Mouse (Mus musculus) limb, embryonic 11.5 days (tissue): Measurements from ENCODE around the gene Aoc2. TPM values are rescaled to one million over a fixed set of nuclear protein-coding genes. Genes with fewer than 3 reads are reported as not detected.
A peak's percentile ranks its signal among the peaks of the same experiment; 100 is the strongest.
"Not testable (repeated sequence)": the region's sequence is repeated elsewhere in the genome, so short reads cannot be mapped to it uniquely, and the experiment has no call there.

Source experiments
- ATAC-seq: fragments of 200-750 bp; cut with Nextera tagmentation; 2 replicates; pipeline ENCODE4 v1.8.0; 2017; ENCODE audit warnings: low read depth; ENCODE audit not compliant: insufficient number of reproducible peaks, low FRiP score, low TSS enrichment
- DNase-seq: peaks from one replicate; pipeline ENCODE4 v3.0.0-alpha.2; 2015; ENCODE audit warnings: low spot score
- H3K27ac ChIP-seq: fragments of 300-500 bp; sonication (generic); replicated peaks from 2 replicates; pipeline ENCODE4 v1.5.1; 2014; ENCODE audit warnings: low read depth, mild to moderate bottlenecking, low read length
- H3K27me3 ChIP-seq: fragments of 300-500 bp; sonication (generic); 2 replicates; pipeline ENCODE4 v1.6.1; 2014; ENCODE audit warnings: mild to moderate bottlenecking, low read length, mixed read lengths; ENCODE audit not compliant: control insufficient read depth, insufficient read depth
- H3K36me3 ChIP-seq: fragments of 300-500 bp; sonication (generic); 2 replicates; pipeline ENCODE4 v1.6.1; 2014; ENCODE audit warnings: mild to moderate bottlenecking, low read length, moderate library complexity, mixed read lengths; ENCODE audit not compliant: control insufficient read depth, insufficient read depth
- H3K4me1 ChIP-seq: fragments of 300-500 bp; sonication (generic); 2 replicates; pipeline ENCODE4 v1.6.1; 2014; ENCODE audit warnings: low read length, mixed read lengths; ENCODE audit not compliant: control insufficient read depth, insufficient read depth
- H3K4me2 ChIP-seq: fragments of 300-500 bp; sonication (generic); 2 replicates; pipeline ENCODE4 v1.6.1; 2014; ENCODE audit warnings: low read depth, mild to moderate bottlenecking, moderate library complexity; ENCODE audit not compliant: severe bottlenecking
- H3K4me3 ChIP-seq: fragments of 300-500 bp; sonication (generic); 2 replicates; pipeline ENCODE4 v1.5.1; 2014; ENCODE audit warnings: low read depth, low read length
- H3K9ac ChIP-seq: fragments of 300-500 bp; sonication (generic); 2 replicates; pipeline ENCODE4 v1.6.1; 2014; ENCODE audit warnings: mild to moderate bottlenecking, low read length
- H3K9me3 ChIP-seq: fragments of 300-500 bp; sonication (generic); 2 replicates; pipeline ENCODE4 v1.6.1; 2016; ENCODE audit warnings: low read length; ENCODE audit not compliant: control insufficient read depth
- WGBS: fragments of 180-500 bp; shearing (Covaris S2); extraction: QIAGEN DNeasy Blood & Tissue Kit; methylation state at CpG from one replicate; pipeline ENCODE4 v1.1.7; 2014; 5-methylcytosine and 5-hydroxymethylcytosine counted together
- polyA plus RNA-seq: library from polyadenylated mRNA; unstranded; fragments of >200 nt; fragmentation: Nextera tagmentation; extraction: Ambion mirVana; gene quantifications from 2 replicates; pipeline ENCODE4 v1.2.1, GENCODE M21; 2014

The Aoc2 gene
- polyA plus RNA-seq, 1 experiment from 2014 or later, result 1.9 TPM

DNA sequence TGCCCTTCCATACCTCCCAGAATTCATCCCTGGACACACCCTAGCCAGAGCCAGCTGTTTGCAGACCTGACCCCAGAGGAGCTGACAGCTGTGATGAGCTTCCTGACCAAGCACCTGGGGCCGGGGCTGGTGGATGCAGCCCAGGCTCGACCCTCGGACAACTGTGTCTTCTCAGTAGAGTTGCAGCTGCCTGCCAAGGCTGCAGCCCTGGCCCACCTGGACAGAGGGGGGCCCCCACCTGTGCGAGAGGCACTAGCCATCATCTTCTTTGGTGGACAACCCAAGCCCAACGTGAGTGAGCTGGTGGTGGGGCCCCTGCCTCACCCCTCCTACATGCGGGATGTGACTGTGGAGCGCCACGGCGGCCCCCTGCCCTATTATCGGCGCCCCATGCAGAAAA is 338 bp downstream of the Aoc2 start:
- H3K36me3 ChIP-seq, result peaks cover 28% of the 10 kb centered on the region
- not testable (repeated sequence) for DNase-seq, H3K4me3 ChIP-seq, H3K4me2 ChIP-seq, H3K4me1 ChIP-seq, H3K27me3 ChIP-seq, H3K27ac ChIP-seq, H3K9me3 ChIP-seq, ATAC-seq, H3K9ac ChIP-seq
- WGBS, result 91% methylated on average over 11 of the region's 11 CpGs

DNA sequence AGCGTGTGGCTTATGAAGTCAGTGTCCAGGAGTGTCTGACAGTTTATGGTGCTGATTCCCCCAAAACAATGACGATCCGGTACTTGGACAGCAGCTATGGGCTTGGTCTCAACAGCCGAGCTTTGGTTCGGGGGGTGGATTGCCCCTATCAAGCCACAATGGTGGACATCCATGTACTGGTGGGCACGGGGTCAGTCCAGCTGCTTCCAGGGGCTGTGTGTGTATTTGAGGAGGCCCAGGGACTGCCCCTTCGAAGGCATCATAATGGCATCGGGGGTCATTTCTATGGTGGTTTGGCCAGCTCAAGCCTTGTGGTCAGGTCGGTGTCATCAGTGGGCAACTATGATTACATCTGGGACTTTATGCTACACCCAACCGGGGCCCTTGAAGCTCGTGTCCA is 1.3 kb downstream of the Aoc2 start:
- no peaks in the 10 kb centered on the region for H3K4me1 ChIP-seq
- H3K27ac ChIP-seq, result no peak overlapping the region
- H3K9ac ChIP-seq, result no peak overlapping the region
- DNase-seq (no peak), ATAC-seq (no peak)
- WGBS, result 85% methylated on average over 11 of the region's 11 CpGs
- H3K4me3 ChIP-seq, result no peak overlapping the region
- H3K27me3 ChIP-seq, result no peaks in the 10 kb centered on the region
- no peak overlapping the region for H3K4me2 ChIP-seq
- peaks cover 21% of the 10 kb centered on the region for H3K36me3 ChIP-seq
- H3K9me3 ChIP-seq, result no peaks in the 10 kb centered on the region

DNA sequence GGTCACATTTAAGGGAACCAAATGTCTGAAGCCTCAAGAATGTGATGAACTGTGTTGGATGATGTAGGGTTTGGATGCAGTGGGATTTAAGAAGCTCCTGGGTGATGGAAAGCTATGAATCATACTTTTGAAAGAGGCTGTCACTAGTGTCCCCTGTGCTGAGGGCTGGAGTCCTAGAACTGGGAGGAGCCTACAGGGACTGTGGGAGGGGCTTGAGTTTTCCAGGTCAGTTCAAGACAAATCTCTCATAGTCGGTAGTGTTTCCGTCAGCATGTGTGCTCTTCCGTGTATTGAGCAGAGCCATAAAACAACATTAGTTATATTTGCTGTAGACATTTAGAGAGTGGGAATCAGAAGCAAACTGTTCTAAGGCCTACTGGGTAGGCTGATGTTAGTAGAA is 2.4 kb downstream of the Aoc2 start:
- H3K4me2 ChIP-seq, result no peak overlapping the region
- 47% methylated on average over 3 of the region's 3 CpGs for WGBS

DNA sequence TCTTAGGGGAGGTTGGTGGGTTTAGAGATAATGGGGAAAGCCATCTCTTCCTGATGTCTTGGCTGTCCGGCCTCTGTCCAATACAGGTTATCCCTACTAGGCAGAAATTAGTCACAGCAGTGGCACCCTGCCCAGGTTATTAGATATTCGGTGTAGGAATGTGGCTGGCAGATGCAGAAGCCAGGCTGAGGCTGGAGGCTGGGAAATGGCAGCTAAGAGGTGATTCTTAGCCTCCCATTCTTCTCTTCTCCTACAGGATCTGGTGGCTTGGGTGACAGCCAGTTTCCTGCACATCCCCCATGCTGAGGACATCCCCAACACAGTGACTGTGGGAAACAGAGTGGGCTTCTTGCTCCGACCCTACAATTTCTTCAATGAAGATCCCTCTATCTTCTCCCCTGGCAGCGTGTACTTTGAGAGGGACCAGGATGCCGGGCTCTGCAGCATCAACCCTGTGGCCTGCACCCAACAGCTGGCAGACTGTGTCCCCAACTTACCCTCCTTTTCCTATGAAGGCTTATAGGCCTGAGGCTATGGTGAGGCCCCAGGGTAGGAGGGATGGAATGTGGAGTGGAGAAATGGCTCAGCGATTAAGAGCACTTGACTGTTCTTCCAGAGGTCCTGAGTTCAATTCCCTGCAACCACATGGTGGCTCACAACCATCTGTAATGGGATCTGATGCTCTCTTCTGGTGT is 4.2 kb downstream of the Aoc2 start:
- WGBS, result 85% methylated on average over 6 of the region's 6 CpGs
- no peak overlapping the region for H3K4me2 ChIP-seq
- no peak for ATAC-seq
- H3K4me3 ChIP-seq, result no peak overlapping the region
- DNase-seq, result no peak
- H3K4me1 ChIP-seq, result peaks cover 4% of the 10 kb centered on the region; the same call in 1 of the 2 replicates
- H3K27me3 ChIP-seq, result no peaks in the 10 kb centered on the region
- H3K27ac ChIP-seq, result no peak overlapping the region
- no peaks in the 10 kb centered on the region for H3K9me3 ChIP-seq
- no peak overlapping the region for H3K9ac ChIP-seq
- H3K36me3 ChIP-seq, result peaks cover 8% of the 10 kb centered on the region

More for the DNA sequence above, 2.4 kb downstream of the Aoc2 start:
- ATAC-seq (no peak), DNase-seq (no peak)
- H3K36me3 ChIP-seq, result peaks cover 14% of the 10 kb centered on the region
- H3K27ac ChIP-seq, result no peak overlapping the region
- no peak overlapping the region for H3K4me3 ChIP-seq
- H3K4me1 ChIP-seq, result no peaks in the 10 kb centered on the region
- no peak overlapping the region for H3K9ac ChIP-seq
- H3K27me3 ChIP-seq, result no peaks in the 10 kb centered on the region
- no peaks in the 10 kb centered on the region for H3K9me3 ChIP-seq

DNA sequence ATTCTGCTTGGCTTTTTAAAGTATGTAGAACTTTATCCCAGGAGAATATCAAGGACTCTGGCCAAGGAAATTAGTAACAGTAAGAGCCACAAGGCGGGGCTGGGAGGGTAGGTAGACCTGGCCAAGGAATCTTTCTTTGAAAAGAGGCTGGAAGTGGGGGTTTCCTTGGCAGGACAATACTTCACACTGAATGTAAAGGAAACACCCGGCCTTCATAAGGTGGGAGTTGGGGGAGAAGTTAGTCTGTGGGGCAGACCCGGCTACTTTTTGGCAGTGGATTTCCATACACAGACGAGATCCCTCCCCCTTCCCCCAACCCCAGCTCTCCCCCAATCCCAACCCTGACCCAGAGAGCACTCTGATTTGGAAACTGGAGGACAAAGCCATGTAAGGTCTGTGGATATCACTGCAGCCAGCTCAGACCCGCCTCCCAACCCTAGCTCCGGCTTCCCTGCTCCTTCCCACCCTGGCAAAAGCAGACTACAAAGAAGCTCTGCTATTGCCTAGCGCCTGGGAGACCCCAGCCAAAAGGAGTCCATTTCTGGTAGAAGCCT is 5.6 kb downstream of the Aoc2 start, which contains the start of gene Aoc3:
Gene Aoc3, plus strand, starts transcription at position 235 of the 554 bp plus-strand sequence.
- 75% methylated on average over 7 of the region's 7 CpGs for WGBS
- H3K4me3 ChIP-seq, result no peak within 1 kb of the TSS
- no peak within 1 kb of the TSS for H3K4me2 ChIP-seq
- peaks cover 8% of the 10 kb centered on the region; the same call in 1 of the 2 replicates for H3K4me1 ChIP-seq
- no peaks in the 10 kb centered on the region for H3K9me3 ChIP-seq
- no peak for ATAC-seq
- peaks cover 6% of the 10 kb centered on the region for H3K36me3 ChIP-seq
- no peak within 1 kb of the TSS for H3K27ac ChIP-seq
- no peak within 1 kb of the TSS for H3K9ac ChIP-seq
- DNase-seq, result no peak
- no peaks in the 10 kb centered on the region for H3K27me3 ChIP-seq

DNA sequence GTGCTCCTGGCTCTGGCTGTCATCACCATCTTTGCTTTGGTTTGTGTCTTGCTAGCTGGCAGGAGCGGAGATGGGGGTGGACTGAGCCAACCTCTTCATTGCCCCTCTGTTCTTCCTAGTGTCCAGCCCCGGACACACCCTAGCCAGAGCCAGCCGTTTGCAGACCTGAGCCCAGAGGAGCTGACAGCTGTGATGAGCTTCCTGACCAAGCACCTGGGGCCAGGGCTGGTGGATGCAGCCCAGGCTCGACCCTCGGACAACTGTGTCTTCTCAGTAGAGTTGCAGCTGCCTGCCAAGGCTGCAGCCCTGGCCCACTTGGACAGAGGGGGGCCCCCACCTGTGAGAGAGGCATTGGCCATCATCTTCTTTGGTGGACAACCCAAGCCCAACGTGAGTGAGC is 6.1 kb downstream of the Aoc2 start:
- not testable (repeated sequence) for H3K27ac ChIP-seq, H3K36me3 ChIP-seq, H3K9me3 ChIP-seq, H3K4me2 ChIP-seq, H3K9ac ChIP-seq, H3K4me3 ChIP-seq, H3K27me3 ChIP-seq, ATAC-seq, H3K4me1 ChIP-seq, DNase-seq
- 78% methylated on average over 6 of the region's 6 CpGs for WGBS

DNA sequence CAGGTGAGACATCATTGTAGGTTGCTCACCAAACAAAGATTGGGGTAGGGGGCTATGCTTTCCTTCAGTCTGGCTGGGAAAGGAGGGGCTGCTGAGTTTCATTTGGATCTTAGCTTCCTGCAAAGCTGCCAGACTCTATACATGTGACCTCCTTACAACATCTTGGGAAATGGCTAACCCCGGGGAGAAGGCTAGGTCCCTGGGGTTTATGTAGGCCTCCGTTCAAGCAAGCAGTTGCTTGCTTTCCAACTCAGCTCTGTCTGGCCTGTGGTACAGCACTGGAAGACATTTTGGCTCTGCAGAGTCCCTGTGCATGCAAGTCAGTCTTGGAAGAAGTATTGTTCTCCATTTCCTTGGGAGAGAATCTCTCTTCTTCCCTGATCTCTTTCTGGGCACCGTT is 7.7 kb downstream of the Aoc2 start:
- 84% methylated on average over 3 of the region's 3 CpGs for WGBS
- H3K9me3 ChIP-seq, result no peaks in the 10 kb centered on the region
- no peak overlapping the region for H3K9ac ChIP-seq

DNA sequence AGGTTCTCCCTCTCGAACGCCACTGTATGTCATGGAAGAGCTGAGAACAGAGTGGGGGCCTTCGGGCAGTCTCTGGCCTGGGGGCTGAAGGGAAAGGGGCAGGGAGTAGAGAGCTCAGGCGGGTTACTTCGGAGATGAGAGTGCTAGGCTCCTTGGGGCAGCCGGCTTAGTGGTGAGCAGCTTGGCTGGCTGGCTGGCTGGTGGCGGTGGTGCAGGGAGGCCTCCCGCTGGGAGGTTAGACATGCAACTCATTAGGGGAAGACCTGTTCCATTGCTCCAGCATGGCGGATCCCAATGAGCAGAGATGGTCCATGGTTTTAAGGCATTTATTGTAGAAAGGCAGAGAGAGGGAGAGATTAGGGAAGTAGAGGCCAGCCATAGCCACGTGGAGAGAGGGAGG is 9.2 kb downstream of the Aoc2 start:
- no peak for ATAC-seq
- peak; percentile 40 for DNase-seq
- no peak overlapping the region for H3K9ac ChIP-seq
- WGBS, result 18% methylated on average over 10 of the region's 10 CpGs
- peaks cover 11% of the 10 kb centered on the region; the same call in 1 of the 2 replicates for H3K4me1 ChIP-seq
- H3K9me3 ChIP-seq, result no peaks in the 10 kb centered on the region
- no peak overlapping the region for H3K4me3 ChIP-seq
- no peaks in the 10 kb centered on the region for H3K27me3 ChIP-seq
- H3K27ac ChIP-seq, result 0 out of 2 replicates have a peak overlapping the region, but pooled peaks have one; percentile 30
- no peaks in the 10 kb centered on the region for H3K36me3 ChIP-seq
- H3K4me2 ChIP-seq, result no peak overlapping the region

More for the DNA sequence above, 7.7 kb downstream of the Aoc2 start:
- Histone ChIP-seq H3K4me2 (no peak overlapping the region), H3K4me3 (no peak overlapping the region), H3K36me3 (no peaks in the 10 kb centered on the region), H3K27me3 (no peaks in the 10 kb centered on the region), H3K27ac (no peak overlapping the region), H3K4me1 (peaks cover 9% of the 10 kb centered on the region; the same call in 1 of the 2 replicates)
- no peak for ATAC-seq
- no peak for DNase-seq
